Mouse (Mus musculus) neural tube, embryonic 14.5 days (tissue): ENCODE data around the gene B3galt4. TPM values are rescaled to one million over a fixed set of nuclear protein-coding genes. Genes with fewer than 3 reads are reported as not detected.
A peak's percentile ranks its signal among the peaks of the same experiment; 100 is the strongest.

Source experiments
- ATAC-seq: fragments of 200-750 bp; cut with Nextera tagmentation; 2 replicates; pipeline ENCODE4 v1.8.0; 2017; ENCODE audit warnings: low read depth, mild to moderate bottlenecking, moderate TSS enrichment, moderate library complexity
- H3K27ac ChIP-seq: fragments of 300-500 bp; sonication (generic); 2 replicates; pipeline ENCODE4 v1.5.1; 2014; ENCODE audit warnings: low read depth, mild to moderate bottlenecking, control low read depth, low read length, moderate library complexity, mixed read lengths
- H3K27me3 ChIP-seq: fragments of 300-500 bp; sonication (generic); 2 replicates; pipeline ENCODE4 v1.6.1; 2014; ENCODE audit warnings: low read length; ENCODE audit not compliant: control insufficient read depth, insufficient read depth
- H3K36me3 ChIP-seq: fragments of 300-500 bp; sonication (generic); 2 replicates; pipeline ENCODE4 v1.6.1; 2014; ENCODE audit warnings: low read length, mixed read lengths; ENCODE audit not compliant: control insufficient read depth, insufficient read depth
- H3K4me1 ChIP-seq: fragments of 300-500 bp; sonication (generic); 2 replicates; pipeline ENCODE4 v1.6.1; 2014; ENCODE audit warnings: low read length; ENCODE audit not compliant: control insufficient read depth, insufficient read depth
- H3K4me2 ChIP-seq: fragments of 300-500 bp; sonication (generic); 2 replicates; pipeline ENCODE4 v1.6.1; 2014; ENCODE audit warnings: mild to moderate bottlenecking, low read depth, low read length, control low read depth
- H3K4me3 ChIP-seq: fragments of 300-500 bp; sonication (generic); 2 replicates; pipeline ENCODE4 v1.5.1; 2014; ENCODE audit warnings: low read depth, low read length, control low read depth, mixed read lengths
- H3K9ac ChIP-seq: fragments of 300-500 bp; sonication (generic); replicated peaks from 2 replicates; pipeline ENCODE4 v1.6.1; 2014; ENCODE audit warnings: low read depth, mild to moderate bottlenecking, control low read depth, low read length, mixed read lengths
- H3K9me3 ChIP-seq: fragments of 300-500 bp; sonication (generic); 2 replicates; pipeline ENCODE4 v1.6.1; 2016; ENCODE audit warnings: low read length; ENCODE audit not compliant: control insufficient read depth
- WGBS: fragments of 180-500 bp; shearing (Covaris S2); extraction: QIAGEN DNeasy Blood & Tissue Kit; methylation state at CpG from one replicate; pipeline ENCODE4 v1.1.7; 2014; 5-methylcytosine and 5-hydroxymethylcytosine counted together
- polyA plus RNA-seq: library from polyadenylated mRNA; unstranded; fragments of >200 nt; fragmentation: Nextera tagmentation; extraction: Ambion mirVana; gene quantifications from 2 replicates; pipeline ENCODE4 v1.2.1, GENCODE M21; 2014

B3galt4 gene
- polyA plus RNA-seq, 1 experiment from 2014 or later, result 6.2 TPM

- H3K9me3 ChIP-seq, result no peaks in the 10 kb centered on the region
- no peaks in the 10 kb centered on the region for H3K27me3 ChIP-seq
- H3K9ac ChIP-seq, result no peak overlapping the region
- peaks cover 24% of the 10 kb centered on the region for H3K4me1 ChIP-seq
- H3K27ac ChIP-seq, result no peak overlapping the region
- H3K36me3 ChIP-seq, result peaks cover 26% of the 10 kb centered on the region
- H3K4me2 ChIP-seq, result peak overlapping the region; percentile 26; the same call in 1 of the 2 replicates
- no peak overlapping the region for H3K4me3 ChIP-seq
- 76% methylated on average over 13 of the region's 13 CpGs for WGBS
- no peak for ATAC-seq
Measured at GRCm38 (mm10) chr17:33914969-33915391, 36.3 kb downstream of the B3galt4 start.

- 97% methylated on average over 8 of the region's 8 CpGs for WGBS
- Histone ChIP-seq H3K4me2 (no peak overlapping the region), H3K27ac (no peak overlapping the region), H3K27me3 (no peaks in the 10 kb centered on the region), H3K9ac (no peak overlapping the region), H3K36me3 (peaks cover 26% of the 10 kb centered on the region), H3K9me3 (no peaks in the 10 kb centered on the region), H3K4me3 (no peak overlapping the region), H3K4me1 (peaks cover 18% of the 10 kb centered on the region)
- no peak for ATAC-seq
Measured at GRCm38 (mm10) chr17:33913905-33914304, 37.4 kb downstream of the B3galt4 start.

- no peaks in the 10 kb centered on the region for H3K9me3 ChIP-seq
- H3K9ac ChIP-seq, result no peak overlapping the region
- WGBS, result 95% methylated on average over 10 of the region's 10 CpGs
- peaks cover 16% of the 10 kb centered on the region for H3K4me1 ChIP-seq
- H3K27ac ChIP-seq, result no peak overlapping the region
- no peak overlapping the region for H3K4me3 ChIP-seq
- no peaks in the 10 kb centered on the region for H3K27me3 ChIP-seq
- no peak for ATAC-seq
- H3K36me3 ChIP-seq, result peaks cover 26% of the 10 kb centered on the region
- H3K4me2 ChIP-seq, result no peak overlapping the region
Measured at GRCm38 (mm10) chr17:33913264-33913663, 38.0 kb downstream of the B3galt4 start.

- no peaks in the 10 kb centered on the region for H3K27me3 ChIP-seq
- H3K36me3 ChIP-seq, result peaks cover 26% of the 10 kb centered on the region
- peaks cover 18% of the 10 kb centered on the region for H3K4me1 ChIP-seq
- no peak overlapping the region for H3K4me2 ChIP-seq
- no peaks in the 10 kb centered on the region for H3K9me3 ChIP-seq
- WGBS, result 95% methylated on average over 28 of the region's 28 CpGs
- H3K4me3 ChIP-seq, result no peak overlapping the region
- no peak overlapping the region for H3K9ac ChIP-seq
- no peak overlapping the region for H3K27ac ChIP-seq
- no peak for ATAC-seq
Measured at GRCm38 (mm10) chr17:33911813-33912414, 39.4 kb downstream of the B3galt4 start.

- H3K27me3 ChIP-seq, result no peaks in the 10 kb centered on the region
- ATAC-seq, result no peak
- H3K9ac ChIP-seq, result no peak overlapping the region
- H3K4me3 ChIP-seq, result no peak overlapping the region
- H3K9me3 ChIP-seq, result no peaks in the 10 kb centered on the region
- no peak overlapping the region for H3K27ac ChIP-seq
- H3K4me1 ChIP-seq, result peaks cover 14% of the 10 kb centered on the region; the same call in 1 of the 2 replicates
- peaks cover 26% of the 10 kb centered on the region for H3K36me3 ChIP-seq
- H3K4me2 ChIP-seq, result no peak overlapping the region
- WGBS, result 95% methylated on average over 31 of the region's 31 CpGs
Measured at GRCm38 (mm10) chr17:33911052-33911812, 40.1 kb downstream of the B3galt4 start.

GRCm38 (mm10) chr17:33910346-33911051 is 40.8 kb downstream of the B3galt4 start:
- Histone ChIP-seq H3K27ac (no peak overlapping the region), H3K27me3 (no peaks in the 10 kb centered on the region), H3K9ac (peak overlapping the region; percentile 84; the same call in 1 of the 2 replicates), H3K4me3 (peak overlapping the region; percentile 83; the same call in 1 of the 2 replicates), H3K36me3 (peaks cover 26% of the 10 kb centered on the region), H3K4me2 (peak overlapping the region; percentile 58), H3K4me1 (peaks cover 14% of the 10 kb centered on the region; the same call in 1 of the 2 replicates), H3K9me3 (no peaks in the 10 kb centered on the region)
- no peak for ATAC-seq
- 60% methylated on average over 11 of the region's 11 CpGs for WGBS

GRCm38 (mm10) chr17:33909869-33910250 is 41.4 kb downstream of the B3galt4 start:
- H3K36me3 ChIP-seq, result peaks cover 26% of the 10 kb centered on the region
- no peaks in the 10 kb centered on the region for H3K27me3 ChIP-seq
- peak overlapping the region; percentile 78 for H3K27ac ChIP-seq
- no peaks in the 10 kb centered on the region for H3K9me3 ChIP-seq
- 2% methylated on average over 14 of the region's 14 CpGs for WGBS
- peak overlapping the region; percentile 83 for H3K4me3 ChIP-seq
- H3K9ac ChIP-seq, result peak overlapping the region; percentile 84
- peak overlapping the region; percentile 58 for H3K4me2 ChIP-seq
- peak; percentile 1; the same call in 1 of the 2 replicates for ATAC-seq
- peaks cover 14% of the 10 kb centered on the region; the same call in 1 of the 2 replicates for H3K4me1 ChIP-seq

- ATAC-seq, result peak; percentile 96
- Histone ChIP-seq H3K4me3 (peak within 1 kb of the TSS; percentile 83), H3K36me3 (peaks cover 26% of the 10 kb centered on the region), H3K27me3 (no peaks in the 10 kb centered on the region), H3K9me3 (no peaks in the 10 kb centered on the region), H3K9ac (peak within 1 kb of the TSS; percentile 84), H3K4me2 (peak within 1 kb of the TSS; percentile 58), H3K4me1 (peaks cover 14% of the 10 kb centered on the region; the same call in 1 of the 2 replicates), H3K27ac (peak within 1 kb of the TSS; percentile 78)
- WGBS, result under 1% methylated on average over 61 of the region's 68 CpGs
Measured at GRCm38 (mm10) chr17:33909077-33909868, 42.0 kb downstream of the B3galt4 start, which contains the start of gene Daxx. Daxx (plus strand) TSS chr17:33909414.
